Mouse (Mus musculus): ENCODE data around the gene Sf3b3.

Gene Sf3b3

DNA sequence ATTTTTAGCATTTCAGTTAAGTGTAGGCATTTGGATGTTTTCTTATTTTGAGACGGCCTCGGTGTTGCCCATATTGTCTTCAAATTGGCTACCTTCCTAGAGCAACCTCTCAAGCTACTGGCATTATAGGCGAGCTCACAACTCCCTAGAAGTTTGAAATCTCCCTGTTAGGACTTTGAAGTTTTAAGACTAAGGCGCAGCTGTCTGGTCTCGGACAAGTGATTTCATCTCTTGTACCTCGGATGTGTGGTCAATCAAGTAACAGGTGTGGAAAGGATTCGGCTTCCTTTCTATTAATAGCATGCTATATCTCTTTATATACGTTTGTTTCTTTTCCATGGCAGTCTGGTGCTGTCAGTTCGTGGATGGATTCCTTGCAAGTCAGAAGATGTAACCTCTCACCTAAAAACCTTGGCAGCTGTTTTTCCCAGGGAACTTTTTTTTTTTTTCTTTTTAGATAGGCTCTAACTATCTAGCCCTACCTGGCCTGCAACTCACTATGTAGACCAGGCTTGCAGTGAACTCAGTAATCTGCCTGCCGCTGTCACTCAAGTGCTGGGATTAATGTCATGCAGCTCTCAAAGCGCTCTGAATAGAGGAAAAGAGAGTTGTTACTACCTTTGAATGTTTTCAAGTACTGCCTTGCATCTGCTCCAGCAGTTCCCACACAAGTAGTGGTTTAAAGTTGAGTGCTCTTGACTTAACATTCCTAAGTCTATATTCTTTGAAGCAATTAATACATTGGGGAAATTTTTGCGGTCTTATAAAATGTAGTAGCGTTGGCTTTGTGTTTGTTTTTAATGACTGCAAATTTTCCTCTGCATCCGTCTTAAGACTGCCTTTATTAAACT, 1.3 kb upstream of the Sf3b3 start:
- DNase-seq (ENCODE audit: low spot score) = no peak

- DNase-seq (ENCODE audit: low spot score) = no peak
These were observed 573 bp upstream of the Sf3b3 start for GRCm38 (mm10) chr8:110847171-110847549.

- no peak for DNase-seq (ENCODE audit: low spot score)
These were observed 674 bp downstream of the Sf3b3 start for GRCm38 (mm10) chr8:110845821-110846404.

GRCm38 (mm10) chr8:110844941-110845340, 1.6 kb downstream of the Sf3b3 start:
- no peak for DNase-seq (ENCODE audit: low spot score)

GRCm38 (mm10) chr8:110843207-110843606, 3.4 kb downstream of the Sf3b3 start:
- DNase-seq (ENCODE audit: low spot score) = no peak

GRCm38 (mm10) chr8:110842012-110842574, 4.5 kb downstream of the Sf3b3 start:
- DNase-seq (ENCODE audit: low spot score) = no peak

GRCm38 (mm10) chr8:110831956-110832355, 14.6 kb downstream of the Sf3b3 start:
- no peak for DNase-seq (ENCODE audit: low spot score)

- DNase-seq (ENCODE audit: low spot score) = no peak
These were observed 18.1 kb downstream of the Sf3b3 start for GRCm38 (mm10) chr8:110828511-110828910.

- no peak for DNase-seq (ENCODE audit: low spot score)
These were observed 21.7 kb downstream of the Sf3b3 start for GRCm38 (mm10) chr8:110824861-110825260.

DNA sequence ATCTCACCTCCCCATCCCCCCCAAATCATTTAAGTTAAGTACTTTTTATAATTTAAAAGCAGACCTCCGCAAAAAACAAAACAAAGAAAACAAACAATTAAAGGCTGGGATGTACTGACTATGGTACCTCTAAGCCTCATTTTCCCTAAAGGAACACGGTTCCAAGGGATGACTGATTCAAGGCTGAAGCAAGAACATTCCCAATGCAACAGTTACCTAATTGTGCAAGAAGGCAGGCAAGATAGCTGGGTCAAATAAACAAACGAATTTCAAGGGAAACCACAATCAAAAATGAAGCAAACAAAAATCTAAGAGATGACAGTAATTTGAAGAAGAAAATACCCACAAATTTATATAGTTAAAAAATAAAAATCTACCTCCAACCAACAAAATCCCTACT, 24.6 kb downstream of the Sf3b3 start:
- DNase-seq (ENCODE audit: low spot score) = no peak

DNA sequence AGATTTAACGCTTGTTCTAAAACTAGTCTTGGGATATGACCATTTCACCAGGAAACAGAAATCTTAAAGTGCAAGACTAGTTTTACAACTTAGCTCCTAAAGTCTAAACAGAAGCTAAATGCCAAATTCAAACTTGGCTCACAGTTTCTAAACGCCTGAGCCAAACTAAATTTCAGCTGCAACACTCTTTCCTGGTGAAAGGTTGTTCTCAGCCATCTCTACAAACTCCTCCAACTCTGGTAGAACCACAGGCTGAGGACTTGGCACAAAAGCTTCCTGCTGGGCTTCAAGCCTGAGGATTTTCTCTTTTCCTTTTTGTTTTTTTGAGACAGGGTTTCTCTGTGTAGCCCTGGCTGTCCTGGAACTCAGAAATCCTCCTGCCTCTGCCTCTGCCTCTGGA, 26.3 kb downstream of the Sf3b3 start:
- no peak for DNase-seq (ENCODE audit: low spot score)

GRCm38 (mm10) chr8:110818593-110818992, 28.0 kb downstream of the Sf3b3 start:
- DNase-seq (ENCODE audit: low spot score) = no peak

DNA sequence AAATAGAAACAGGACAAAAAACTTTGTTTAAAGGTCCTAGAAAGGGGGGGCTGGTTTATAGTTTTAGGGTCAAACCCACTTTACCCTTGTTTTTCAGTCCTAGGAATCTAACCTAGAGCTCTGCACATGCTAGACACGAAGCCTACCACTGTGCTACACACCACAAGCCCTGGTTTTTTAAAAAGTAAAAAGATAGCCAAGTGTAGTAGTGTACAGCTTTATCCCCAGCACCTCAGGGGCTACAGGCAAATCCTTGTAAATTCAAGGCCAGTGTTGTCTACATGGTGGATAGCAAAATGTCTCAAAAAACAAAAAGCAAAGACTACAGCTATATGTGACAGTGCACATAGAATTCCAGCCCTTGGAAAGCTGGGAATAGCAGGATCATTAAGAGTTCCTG, 29.6 kb downstream of the Sf3b3 start:
- DNase-seq (ENCODE audit: low spot score) = no peak

DNA sequence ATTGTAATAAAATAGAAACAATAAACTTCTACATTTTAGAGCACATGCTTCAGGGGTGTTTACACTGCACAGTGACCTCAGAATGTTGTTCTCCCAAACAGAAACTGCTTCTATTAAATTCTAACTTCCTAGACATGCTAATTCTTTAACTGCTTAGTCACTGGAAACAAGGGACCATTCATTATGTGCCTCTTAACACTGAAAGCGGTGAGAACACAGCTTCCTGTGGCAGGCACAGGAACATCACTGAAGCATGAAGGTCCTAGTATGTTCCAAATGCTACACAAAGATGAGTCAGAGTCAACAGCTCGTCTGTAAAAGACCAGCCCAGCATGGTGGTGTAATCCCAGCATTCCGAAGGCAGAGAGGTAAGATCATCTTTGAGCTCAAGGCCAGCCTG, 31.3 kb downstream of the Sf3b3 start:
- no peak for DNase-seq (ENCODE audit: low spot score)

- no peak for DNase-seq (ENCODE audit: low spot score)
These were observed 33.3 kb downstream of the Sf3b3 start for GRCm38 (mm10) chr8:110813081-110813812.

GRCm38 (mm10) chr8:110812349-110813080, 34.1 kb downstream of the Sf3b3 start:
- DNase-seq (ENCODE audit: low spot score) = no peak

DNA sequence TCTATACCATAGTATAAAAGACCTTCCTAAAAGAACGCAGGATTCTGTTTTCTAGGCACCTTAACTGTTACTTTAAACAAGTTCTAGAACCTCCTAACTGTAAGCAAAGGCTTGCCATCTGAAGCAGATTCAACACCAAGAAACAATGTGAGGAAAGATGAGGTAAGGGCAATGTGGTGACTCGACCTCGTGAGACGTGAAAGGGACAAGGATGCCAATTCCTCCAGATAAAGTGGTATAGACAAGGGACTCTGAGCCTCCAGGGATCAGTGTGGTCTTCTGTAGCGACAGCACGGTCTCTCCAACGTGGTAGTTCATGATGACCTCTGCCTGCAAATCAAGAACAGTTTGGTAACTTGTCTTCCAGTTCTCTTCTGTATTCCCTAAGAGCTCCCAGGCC, 34.8 kb downstream of the Sf3b3 start:
- no peak for DNase-seq (ENCODE audit: low spot score)

GRCm38 (mm10) chr8:110811116-110811515, 35.5 kb downstream of the Sf3b3 start:
- DNase-seq (ENCODE audit: low spot score) = no peak

DNA sequence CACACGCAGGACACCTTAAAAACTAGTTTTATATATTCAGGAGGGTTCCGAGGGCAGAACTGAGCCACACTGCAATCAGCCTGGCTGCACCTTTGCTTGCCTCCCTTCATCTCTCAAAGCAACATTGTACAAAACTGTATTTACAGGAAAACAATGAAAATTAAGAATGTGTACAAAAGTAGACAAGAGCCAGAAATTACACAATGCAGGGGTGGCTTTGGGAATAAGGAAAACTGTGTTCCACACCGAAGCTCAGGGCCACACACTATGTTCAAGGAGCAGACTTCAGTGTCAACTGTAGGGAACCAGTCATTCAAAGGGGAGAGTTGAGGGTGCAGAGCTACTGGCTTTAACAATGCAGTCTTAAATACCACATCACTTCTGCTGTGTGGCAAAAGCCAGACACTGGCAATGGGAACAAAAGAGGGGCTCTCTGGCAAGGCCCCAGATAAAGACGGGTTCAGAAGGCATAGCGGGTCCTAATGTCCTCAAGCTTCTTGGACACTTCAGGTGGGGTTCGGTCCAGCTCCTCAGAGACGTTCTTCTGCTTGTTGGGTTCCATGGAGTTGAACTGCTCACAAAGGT, 36.0 kb downstream of the Sf3b3 start:
- no peak for DNase-seq (ENCODE audit: low spot score)

DNA sequence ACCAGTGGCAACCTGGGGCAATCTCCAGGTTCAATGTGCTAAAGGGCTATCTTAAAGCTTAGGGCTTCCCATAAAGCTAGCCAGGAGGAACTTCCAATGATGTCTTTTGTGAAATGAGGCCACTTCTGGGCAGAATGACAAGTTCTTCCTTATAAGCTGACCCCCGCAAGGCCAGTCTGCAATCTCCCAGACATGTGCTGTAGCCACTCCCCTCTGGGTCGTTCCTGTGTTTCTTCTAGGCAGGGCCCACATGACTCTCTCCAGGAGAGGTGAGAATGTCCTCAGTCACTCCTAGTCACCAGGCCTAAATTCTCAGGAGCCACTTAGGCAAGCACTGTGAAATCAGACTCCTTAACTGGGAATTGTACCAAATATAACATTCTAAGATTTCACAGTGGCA, 36.8 kb downstream of the Sf3b3 start:
- DNase-seq (ENCODE audit: low spot score) = peak; percentile 32
